Mouse (Mus musculus) brain, embryonic 18.5 days (tissue): Measurements from ENCODE around the gene Erc1.

Experiments used
- DNase-seq: peaks from one replicate; pipeline ENCODE4 v3.0.0-alpha.2; 2012; ENCODE audit warnings: low read depth, low spot score

The Erc1 gene

DNA sequence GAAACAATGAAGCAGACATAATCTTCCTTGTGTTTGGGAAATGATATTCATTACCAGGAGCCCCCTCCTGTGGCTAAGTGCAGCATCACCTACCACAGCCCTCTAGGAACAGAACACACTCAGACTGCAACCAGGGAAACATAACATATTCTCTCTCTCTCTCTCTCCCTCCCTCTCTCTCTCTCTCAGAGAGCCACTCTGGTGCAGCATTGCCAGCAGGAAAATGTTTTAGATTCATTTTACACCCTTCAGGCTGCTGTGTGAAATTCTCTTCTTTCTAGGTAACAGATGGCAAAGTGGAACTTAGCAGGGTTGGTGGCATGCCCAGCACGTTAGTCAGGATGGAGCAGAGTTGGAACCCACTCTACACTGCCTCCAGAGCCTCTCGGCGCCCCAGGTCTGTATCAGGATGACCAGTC, 326.5 kb downstream of the Erc1 start:
- DNase-seq: peak; percentile 32
